Mouse (Mus musculus): ENCODE measurements around the gene Mllt1. TPM values are rescaled to one million over a fixed set of nuclear protein-coding genes. Genes with fewer than 3 reads are reported as not detected.

Mllt1 gene
- polyA plus RNA-seq, 1 experiment from 2014 or later, result 13.0 TPM

DNA sequence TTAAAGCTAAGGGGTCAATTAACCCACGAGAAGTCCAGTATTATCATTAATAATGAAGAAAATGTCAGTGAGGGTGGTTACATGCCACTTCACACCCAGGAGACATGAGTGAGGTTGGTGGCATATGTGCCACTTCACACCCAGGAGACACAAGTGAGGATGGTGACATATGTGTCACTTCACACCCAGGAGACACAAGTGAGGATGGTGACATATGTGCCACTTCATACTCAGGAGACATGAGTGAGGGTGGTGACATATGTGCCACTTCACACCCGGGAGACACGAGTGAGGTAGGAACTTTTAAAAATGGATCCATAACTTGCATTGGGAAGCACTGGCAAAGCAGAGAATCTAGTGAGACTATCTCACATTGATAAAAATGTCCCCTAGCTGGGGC lies 84.0 kb downstream of the Mllt1 start:
- Histone ChIP-seq H3K79me2 (ENCODE audit: inconsistent target) (no peaks in the 10 kb centered on the region), H3K4me3 (ENCODE audit: inconsistent target) (no peak overlapping the region), H3K27ac (no peak overlapping the region), H3K36me3 (ENCODE audit: inconsistent target) (no peaks in the 10 kb centered on the region)
- 86% methylated on average over 3 of the region's 3 CpGs for WGBS (ENCODE audit: missing documents)

DNA sequence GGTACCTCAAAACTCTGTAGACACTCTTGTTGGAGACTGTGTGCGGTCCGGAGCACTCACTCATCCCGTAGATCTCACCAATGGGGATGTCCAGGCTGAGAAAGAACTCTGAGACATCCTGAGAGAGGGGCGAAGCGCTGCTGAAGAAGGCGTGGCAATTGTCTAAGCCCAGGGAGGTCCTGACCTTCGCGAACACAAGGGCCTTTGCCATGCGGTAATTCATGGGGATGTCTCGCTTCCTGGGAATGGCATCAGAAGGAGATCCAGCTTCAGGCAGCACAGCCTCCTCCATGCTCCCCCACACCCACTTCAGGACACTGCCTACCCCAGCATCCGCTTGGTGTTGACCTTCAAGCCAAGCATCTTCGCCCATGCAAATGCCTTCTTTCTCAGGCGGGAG lies 85.5 kb downstream of the Mllt1 start:
- Histone ChIP-seq H3K27ac (no peak overlapping the region), H3K36me3 (ENCODE audit: inconsistent target) (no peaks in the 10 kb centered on the region), H3K79me2 (ENCODE audit: inconsistent target) (no peaks in the 10 kb centered on the region), H3K4me3 (ENCODE audit: inconsistent target) (no peak overlapping the region)
- 92% methylated on average over 13 of the region's 13 CpGs for WGBS (ENCODE audit: missing documents)

DNA sequence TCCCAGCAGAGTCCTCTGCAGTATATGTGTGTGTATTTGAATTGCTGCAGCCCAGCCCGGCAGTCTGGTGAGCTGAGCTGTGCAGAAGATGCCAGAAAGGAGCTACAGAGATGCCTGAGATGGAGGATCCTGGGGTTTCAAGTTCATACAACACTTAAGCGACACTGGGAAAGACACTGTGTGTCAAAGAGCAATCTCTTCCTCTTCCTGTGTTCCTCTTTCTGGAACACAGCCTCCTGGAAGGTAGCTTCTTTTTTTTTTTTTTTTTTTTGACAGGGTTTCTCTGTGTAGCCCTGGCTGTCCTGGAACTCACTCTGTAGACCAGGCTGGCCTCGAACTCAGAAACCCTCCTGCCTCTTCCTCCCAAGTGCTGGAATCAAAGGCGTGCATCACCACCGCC lies 86.4 kb downstream of the Mllt1 start:
- 77% methylated on average over 5 of the region's 5 CpGs for WGBS (ENCODE audit: missing documents)
- H3K79me2 ChIP-seq (ENCODE audit: inconsistent target), result no peaks in the 10 kb centered on the region
- H3K4me3 ChIP-seq (ENCODE audit: inconsistent target), result no peak overlapping the region
- no peak overlapping the region for H3K27ac ChIP-seq
- H3K36me3 ChIP-seq (ENCODE audit: inconsistent target), result no peaks in the 10 kb centered on the region

DNA sequence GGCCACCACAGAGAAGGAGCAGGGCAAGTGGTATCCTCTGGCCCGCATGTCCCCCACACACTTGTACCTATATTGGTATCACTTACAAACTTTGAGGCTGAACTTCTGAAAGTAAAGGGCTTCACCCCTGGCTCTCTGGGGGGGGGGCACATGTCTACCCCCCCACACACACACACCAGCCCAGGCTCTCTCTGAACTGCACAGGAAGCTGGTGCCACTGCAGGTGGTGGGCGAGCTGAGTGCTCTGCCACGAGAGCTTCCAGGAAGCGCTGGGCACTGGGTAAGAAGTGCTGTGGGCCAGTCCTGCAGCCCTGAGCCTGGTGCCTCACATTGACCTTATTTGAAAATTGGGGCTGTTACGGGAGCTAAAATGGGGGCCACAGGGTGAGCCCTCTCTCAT lies 91.5 kb downstream of the Mllt1 start:
- Histone ChIP-seq H3K27ac (no peak overlapping the region), H3K79me2 (ENCODE audit: inconsistent target) (no peaks in the 10 kb centered on the region), H3K4me3 (ENCODE audit: inconsistent target) (no peak overlapping the region), H3K36me3 (ENCODE audit: inconsistent target) (no peaks in the 10 kb centered on the region)
- 47% methylated on average over 5 of the region's 5 CpGs for WGBS (ENCODE audit: missing documents)

Other genes with a start within 250 kb of the Mllt1 start
- gene Ndufa11, start 217.6 kb downstream of the Mllt1 start, polyA plus RNA-seq (2018), result 42.6 to 135 TPM (median 106 TPM) in 3 replicates
- gene Vmac, start 217.4 kb downstream of the Mllt1 start, polyA plus RNA-seq (2018), result 4.5 to 9.8 TPM (median 5.3 TPM) in 3 replicates
- gene Nrtn, start 177.9 kb downstream of the Mllt1 start, polyA plus RNA-seq (2018), result not detected in 3 replicates
- 9.0 to 14.0 TPM (median 11.4 TPM) in 3 replicates for gene Dus3l, start 170.7 kb downstream of the Mllt1 start, polyA plus RNA-seq (2018)
- not detected in 3 replicates for gene Prr22, start 165.2 kb downstream of the Mllt1 start, polyA plus RNA-seq (2018)
- gene Rfx2, start 104.4 kb downstream of the Mllt1 start, polyA plus RNA-seq (2018), result 0.11 TPM in 2 of 3 replicates, not detected in the other
- gene Acsbg2, start 61.0 kb downstream of the Mllt1 start, polyA plus RNA-seq (2018), result not detected in 3 replicates
- 0.07 TPM in 1 of 3 replicates, not detected in the others for gene 1700061G19Rik, start 59.9 kb downstream of the Mllt1 start, polyA plus RNA-seq (2018)
- gene Acer1, start 46.7 kb upstream of the Mllt1 start, polyA plus RNA-seq (2018), result not detected in 3 replicates
- 20.0 to 37.4 TPM (median 21.4 TPM) in 3 replicates for gene Clpp, start 54.9 kb upstream of the Mllt1 start, polyA plus RNA-seq (2018)
- gene Alkbh7, start 61.9 kb upstream of the Mllt1 start, polyA plus RNA-seq (2018), result 3.6 to 20.7 TPM (median 11.8 TPM) in 3 replicates
- not detected in 3 replicates for gene Pspn, start 64.6 kb upstream of the Mllt1 start, polyA plus RNA-seq (2018)
- gene Gtf2f1, start 75.9 kb upstream of the Mllt1 start, polyA plus RNA-seq (2018), result 63.3 to 154 TPM (median 75.9 TPM) in 3 replicates
- not detected in 3 replicates for gene Gm17949, start 76.1 kb upstream of the Mllt1 start, polyA plus RNA-seq (2018)
- gene Khsrp, start 96.1 kb upstream of the Mllt1 start, polyA plus RNA-seq (2018), result 33.8 to 48.2 TPM (median 45.0 TPM) in 3 replicates
- not detected in 3 replicates for gene Slc25a41, start 106.2 kb upstream of the Mllt1 start, polyA plus RNA-seq (2018)
- gene Crb3, start 123.7 kb upstream of the Mllt1 start, polyA plus RNA-seq (2018), result not detected in 3 replicates
- 4.0 to 8.6 TPM (median 6.8 TPM) in 3 replicates for gene Slc25a23, start 124.4 kb upstream of the Mllt1 start, polyA plus RNA-seq (2018)
- 14.1 to 26.5 TPM (median 15.7 TPM) in 3 replicates for gene Dennd1c, start 143.1 kb upstream of the Mllt1 start, polyA plus RNA-seq (2018)
- 0.15 to 0.36 TPM (median 0.27 TPM) in 3 replicates for gene Tubb4a, start 152.4 kb upstream of the Mllt1 start, polyA plus RNA-seq (2018)
- gene Tnfsf9, start 169.9 kb upstream of the Mllt1 start, polyA plus RNA-seq (2018), result 2.6 to 9.9 TPM (median 7.6 TPM) in 3 replicates
- gene Cd70, start 214.4 kb upstream of the Mllt1 start, polyA plus RNA-seq (2018), result not detected in 3 replicates